Mouse (Mus musculus) kidney, adult 9 months (tissue): ENCODE data around the gene Ech1.
A peak's percentile ranks its signal among the peaks of the same experiment; 100 is the strongest.

Experiments
- DNase-seq: peaks from one replicate; pipeline ENCODE4 v3.0.0; 2022

Ech1 gene

DNA sequence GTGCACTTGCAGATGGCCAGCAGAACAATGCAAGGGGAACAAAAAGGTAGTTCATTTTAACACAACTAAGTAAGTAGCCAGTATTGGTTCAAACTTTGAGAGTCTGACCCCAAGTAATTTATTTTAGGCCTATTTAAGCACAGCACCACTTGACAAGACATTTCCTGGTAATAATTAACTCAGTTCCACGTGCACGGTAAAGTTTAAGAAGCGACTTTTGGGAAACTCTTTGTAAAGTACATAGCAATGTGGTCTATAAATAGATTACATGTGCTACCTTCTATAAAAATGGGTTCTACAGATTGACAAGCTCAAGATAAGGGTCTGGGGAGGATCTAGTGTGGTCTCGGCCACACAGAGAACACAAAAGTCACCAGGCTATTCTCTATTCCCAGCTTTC, 21.3 kb upstream of the Ech1 start:
- peak; percentile 58 for DNase-seq

DNA sequence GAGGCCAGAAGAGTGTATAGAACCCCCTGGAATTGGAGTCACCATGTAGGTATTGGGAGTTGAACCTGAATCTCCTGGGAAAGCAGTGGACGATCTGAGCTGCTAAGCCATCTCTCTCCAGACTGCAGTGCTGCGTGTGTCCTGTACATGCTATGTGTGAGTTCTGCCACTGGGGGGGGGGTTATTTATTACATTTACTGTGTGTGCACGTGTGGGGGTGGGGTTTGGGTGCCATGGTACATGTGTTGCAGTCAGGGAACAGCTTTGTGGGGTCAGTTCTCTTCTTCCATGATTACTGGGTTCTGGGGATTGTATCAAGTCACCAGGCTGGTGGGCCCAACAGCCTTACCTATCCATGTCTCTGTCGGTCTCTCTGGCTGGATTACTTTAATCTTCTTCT, 18.1 kb upstream of the Ech1 start:
- no peak for DNase-seq

DNA sequence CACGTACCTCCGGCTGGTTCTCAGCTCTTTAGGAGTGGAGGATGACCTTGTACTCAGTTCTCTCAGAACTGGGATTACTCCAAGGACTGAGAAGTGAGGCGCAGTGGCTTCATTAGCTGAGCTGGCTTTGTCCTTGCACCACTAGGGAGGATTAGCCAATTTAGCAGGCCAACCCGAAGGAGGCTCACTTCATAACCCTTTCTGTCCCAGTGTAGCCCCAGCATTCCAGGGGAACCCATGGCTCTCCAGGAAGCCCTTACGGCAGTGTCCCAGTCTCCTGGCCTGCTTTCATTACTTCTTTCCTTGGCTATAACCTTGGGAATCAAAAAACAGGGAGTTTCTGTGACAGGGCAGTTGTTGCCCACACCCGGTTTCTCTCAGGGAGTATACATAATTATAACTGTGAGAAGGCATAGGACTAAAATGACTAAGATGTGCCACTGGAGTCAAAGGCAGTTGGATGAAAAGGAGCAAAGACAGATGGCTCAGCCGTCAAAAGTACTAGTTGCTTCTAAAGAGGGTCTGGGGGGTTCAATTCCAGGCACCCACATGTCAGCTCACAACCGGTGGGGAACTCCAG, 17.3 kb upstream of the Ech1 start:
- DNase-seq, result peak; percentile 56

DNA sequence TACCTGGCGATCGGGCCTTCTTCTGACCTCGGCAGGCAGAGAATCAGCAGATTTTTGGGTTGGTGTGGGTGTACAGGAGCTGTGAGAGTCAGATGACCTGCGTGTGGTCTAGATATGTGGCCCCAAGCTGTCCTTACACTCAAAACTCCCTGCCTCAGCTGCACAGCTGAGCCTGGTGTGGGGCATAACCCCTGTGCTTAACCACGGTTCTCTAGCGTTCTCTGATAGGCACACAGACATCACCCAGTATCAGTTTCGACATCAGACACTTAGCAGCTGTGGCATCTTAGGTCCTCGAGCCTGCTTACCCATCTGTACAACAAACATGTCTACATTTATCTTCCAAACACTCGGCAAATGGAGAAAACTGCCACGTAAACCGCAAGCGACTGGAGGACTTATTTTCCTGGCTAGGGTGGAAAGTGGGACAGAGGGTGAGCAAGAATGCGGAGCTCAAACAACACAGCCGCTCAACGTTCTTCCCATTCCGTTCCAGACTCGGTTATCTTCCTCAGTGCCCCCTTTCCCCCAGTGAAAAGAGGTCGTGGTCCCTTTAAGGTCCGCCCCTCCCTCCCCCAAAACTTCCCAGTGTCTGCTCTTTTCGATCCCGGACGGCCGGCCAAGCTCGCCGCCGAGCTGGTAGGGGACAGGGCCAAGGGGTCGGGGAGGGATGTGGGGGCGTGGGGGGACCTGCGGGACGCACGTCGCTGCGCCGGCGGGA, 16.6 kb upstream of the Ech1 start, which contains the start of gene Hnrnpl:
Gene Hnrnpl, plus strand, starts transcription at position 321 of the 721 bp plus-strand sequence.
- DNase-seq, result peak; percentile 67

DNA sequence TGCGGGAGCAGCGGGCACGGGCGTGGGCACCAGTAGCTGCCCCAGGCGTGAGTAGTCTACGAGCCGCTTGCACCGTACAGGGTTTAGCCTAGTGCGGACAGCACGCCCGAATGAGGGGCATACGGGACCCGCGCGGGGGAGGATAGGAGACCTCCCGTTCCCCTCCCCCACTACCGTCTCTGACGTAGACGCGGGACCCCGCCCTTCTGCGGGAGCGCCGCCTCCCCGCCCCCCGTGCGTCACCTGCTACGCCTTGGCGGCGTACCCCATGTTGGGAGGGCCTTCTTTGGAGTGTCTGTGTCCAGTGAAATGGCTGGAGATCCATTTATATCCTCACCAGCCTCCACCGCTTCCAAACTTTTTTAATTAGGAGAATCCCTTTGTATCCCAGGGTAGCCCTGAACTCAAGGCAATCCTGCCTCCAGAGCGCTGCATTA, 16.0 kb upstream of the Ech1 start:
- DNase-seq, result peak; percentile 96

DNA sequence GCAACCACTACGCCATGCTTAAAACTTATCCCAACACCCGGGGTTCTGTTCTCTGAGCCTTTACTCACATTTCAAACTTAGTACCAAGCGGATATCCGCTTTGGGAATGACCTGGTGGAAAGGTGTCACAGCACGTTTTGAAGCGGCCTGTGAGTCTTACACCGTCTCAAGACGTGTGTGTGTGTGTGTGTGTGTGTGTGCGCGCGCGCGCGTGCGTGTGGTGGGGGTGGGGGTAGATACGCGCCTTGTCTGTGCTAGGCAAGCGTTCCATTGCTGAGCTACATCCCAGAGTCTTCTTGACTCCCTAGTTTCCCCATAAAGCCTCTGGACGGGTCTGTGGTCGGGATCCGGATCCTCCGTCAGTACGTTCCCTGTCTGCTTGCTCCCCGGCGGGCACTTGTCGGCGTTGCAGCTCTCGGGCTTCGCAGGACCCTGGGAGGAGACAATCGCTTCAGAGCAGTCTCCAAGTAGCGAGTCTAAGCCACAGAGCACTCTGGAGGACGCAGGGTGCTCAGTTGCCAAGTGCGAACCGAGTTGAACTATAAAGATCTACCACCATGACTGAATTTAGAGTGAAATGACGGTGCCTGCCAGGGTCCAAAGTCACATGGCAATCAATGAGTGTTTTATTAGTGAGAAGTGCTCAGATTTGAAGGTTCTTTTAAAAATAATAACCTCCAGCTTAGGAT, 15.5 kb upstream of the Ech1 start:
- DNase-seq, result peak; percentile 69

DNA sequence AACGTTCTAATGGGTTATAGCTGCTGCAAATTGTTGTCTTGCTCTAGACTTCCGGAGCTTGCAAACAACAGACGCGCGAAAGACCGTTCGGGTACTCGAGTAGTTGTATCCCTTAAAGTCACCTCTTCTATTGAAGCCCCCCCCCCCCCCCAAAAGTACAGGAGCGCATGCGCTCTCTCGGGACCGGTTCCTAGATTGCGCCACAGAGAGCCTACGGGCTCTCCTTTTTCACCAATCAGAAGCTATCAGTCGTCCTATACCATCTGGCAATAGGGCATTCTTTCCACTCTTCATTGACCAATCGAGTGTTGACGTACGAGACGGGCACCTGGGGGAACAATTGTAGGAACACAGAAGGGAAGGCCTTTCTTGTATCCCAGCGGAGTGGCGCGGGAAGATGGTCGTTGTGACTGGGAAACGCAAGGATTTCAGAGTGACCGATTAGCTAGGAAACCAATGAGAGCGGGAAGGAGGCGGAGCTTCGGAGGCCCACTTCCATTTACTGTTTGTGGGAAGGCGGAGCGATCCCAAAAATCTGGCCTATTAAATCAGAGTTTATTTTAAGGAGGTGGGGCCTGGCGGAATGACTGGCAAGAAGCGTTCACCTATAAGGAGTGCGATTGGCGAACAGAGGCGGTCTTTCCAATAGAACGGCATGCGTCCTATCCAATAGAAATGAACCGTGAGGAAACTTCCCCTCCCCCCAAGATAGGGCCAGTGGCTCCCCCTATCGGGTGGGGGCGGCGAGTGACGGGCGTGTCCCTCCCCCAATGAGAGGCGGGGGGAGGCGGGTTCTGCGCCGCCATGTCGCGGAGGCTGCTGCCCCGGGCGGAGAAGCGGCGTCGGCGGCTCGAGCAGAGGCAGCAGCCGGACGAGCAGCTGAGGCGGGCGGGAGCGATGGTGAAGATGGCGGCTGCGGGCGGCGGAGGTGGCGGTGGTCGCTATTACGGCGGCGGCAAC, 14.6 kb upstream of the Ech1 start:
- peak; percentile 100 for DNase-seq

DNA sequence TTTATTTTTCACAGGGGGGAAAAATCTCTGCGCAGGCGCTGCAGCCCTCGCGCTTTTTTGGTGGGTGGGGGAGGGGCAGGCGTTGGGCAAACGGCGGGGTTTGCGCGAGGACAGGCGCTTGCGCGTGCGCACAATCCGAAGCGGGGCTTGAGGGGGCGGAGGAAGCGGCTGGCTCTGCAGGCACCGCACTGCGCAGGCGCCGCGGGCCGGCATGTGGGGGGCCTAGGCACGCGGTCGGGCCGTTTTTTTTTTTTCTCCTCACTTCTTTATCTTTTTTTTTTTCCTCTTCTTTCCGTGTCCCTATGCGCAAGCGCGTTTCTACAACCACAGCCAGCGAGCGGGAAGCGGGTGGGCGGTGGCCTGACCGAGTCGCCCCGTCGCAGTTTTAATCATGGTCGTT, 13.8 kb upstream of the Ech1 start:
- DNase-seq, result peak; percentile 90

DNA sequence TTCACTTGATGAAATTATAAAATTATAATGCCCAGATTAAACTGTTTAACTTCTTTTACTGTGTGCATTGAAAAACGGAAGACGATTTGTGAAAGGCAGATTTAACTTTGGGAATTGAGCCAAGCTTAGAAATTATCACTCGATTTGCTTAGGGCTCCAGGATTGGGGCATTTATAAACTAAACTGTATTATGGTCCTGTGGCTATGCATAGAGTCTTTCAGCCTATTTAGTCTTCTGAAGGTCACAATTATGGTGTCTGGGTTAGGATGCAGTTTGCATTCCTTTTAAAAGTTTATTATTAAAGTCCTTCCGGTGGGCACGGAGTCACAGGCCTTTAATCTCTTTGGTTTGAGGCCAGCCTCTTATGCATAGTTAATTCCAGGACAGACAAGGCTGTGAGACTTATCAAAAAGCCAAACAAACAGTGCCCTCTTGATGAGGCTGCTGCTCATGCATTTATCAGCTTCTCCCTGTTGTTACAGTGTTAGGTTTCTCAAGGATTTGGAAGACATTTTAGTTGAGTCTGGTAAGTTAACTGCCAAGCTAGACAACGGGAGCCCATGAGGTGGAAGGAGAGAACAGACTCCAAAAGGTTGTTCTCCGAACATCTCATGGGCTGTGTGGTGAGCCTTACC, 13.3 kb upstream of the Ech1 start:
- DNase-seq, result no peak

DNA sequence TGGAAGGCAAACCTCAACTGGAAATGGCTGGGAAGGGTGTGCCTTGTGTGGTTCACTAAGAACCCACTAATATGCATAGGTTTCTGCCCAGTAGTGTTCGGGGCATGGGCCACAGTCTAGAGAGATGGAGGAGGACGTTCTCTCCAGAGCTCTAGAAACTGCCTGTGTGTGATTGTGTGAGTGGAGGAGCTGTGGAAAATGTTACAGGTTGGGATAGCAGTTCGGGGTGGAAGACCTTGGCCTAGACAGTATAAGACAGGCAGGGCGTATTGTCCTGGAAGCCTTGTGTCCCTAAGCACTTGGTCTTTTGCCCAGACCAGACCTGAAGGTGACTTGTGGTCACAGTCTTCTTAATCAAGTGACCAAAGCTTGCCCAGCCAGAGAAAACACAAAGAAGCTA, 12.6 kb upstream of the Ech1 start:
- DNase-seq, result no peak

DNA sequence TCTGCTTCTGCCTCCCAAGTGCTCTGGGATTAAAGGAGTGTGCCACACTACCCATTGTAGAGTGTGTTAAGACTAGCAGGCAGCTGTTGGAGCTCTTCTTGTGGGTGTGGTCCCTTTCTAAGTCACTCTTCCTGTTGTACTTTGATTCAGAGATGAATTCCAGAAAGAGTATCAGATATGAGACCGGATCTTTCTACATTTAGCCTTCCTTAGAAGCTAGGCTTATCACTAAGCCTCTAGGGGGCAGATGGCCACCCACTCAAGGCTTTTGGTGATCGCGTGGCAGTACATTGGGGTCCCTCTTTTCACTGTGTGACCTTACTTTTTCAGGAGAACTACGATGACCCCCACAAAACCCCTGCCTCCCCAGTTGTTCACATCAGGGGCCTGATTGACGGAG, 12.1 kb upstream of the Ech1 start:
- DNase-seq, result no peak

DNA sequence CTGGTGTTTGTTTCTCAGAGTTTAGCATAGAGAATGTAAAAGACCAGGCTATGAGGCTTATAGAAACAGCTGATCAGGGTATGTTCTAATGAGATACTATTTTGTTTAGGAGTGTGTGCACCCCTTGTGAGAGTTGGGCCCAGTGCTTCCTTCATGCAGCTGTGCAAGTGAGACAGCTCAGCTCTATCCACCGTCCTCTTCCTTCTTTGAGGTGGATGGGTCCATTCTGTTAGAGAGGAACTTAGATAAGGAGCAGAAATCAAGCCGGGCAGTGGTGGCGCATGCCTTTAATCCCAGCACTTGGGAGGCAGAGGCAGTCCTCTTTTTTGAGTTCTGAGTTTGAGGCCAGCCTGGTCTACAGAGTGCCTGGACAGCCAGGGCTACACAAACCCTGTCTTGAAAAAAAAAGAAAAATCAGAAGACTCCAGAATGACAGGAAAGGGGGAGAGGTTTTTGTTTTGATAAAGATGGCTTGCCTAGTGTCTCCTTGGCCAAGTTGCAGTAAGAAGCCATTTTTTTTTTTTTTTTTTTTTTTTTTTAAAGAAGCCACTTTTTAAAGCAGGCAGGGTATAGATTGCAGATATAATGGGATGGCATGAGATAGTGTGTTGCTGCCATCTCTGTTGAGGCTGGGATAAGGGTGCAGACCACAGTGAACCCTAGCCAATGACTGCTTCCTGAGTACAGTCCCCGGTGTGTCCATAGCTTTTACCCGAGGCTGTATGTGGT, 10.5 kb upstream of the Ech1 start:
- DNase-seq, result no peak

DNA sequence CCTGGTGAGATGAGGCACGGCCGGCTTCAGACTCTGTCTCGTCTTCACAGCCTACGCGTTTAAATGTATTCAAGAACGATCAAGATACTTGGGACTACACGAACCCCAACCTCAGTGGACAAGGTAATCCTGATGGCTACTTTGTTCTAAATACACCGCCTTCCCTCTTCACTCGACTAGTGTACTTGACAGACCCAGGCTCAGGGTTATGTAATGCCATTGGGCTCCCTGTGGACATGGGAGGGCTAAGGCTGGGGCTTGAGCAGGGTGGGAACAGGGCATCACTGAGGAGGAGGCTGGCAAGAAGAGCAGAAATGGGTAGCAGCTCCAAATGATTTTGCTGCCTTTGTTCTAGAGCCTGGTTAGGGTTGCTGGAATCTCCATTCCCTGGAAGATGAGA, 9.8 kb upstream of the Ech1 start:
- DNase-seq, result no peak

DNA sequence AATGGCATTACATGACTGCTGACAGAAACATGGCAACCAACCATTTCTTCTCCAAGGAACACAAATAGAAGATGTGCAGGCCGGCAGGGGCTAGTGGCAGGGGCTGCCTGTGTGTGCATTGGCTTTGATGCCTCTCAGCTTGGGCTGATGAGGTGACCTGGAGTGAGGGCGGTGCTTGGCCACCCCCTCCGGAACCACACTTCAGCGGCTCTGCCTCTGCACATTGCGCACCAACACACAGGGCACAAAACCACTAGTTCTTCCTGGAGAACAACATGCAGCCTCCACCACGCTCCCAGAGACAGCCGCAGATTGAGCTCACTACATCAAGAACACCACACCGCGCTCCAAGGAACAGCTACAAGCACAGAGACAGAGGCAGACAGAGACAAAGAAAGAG, 8.8 kb upstream of the Ech1 start:
- DNase-seq, result no peak

DNA sequence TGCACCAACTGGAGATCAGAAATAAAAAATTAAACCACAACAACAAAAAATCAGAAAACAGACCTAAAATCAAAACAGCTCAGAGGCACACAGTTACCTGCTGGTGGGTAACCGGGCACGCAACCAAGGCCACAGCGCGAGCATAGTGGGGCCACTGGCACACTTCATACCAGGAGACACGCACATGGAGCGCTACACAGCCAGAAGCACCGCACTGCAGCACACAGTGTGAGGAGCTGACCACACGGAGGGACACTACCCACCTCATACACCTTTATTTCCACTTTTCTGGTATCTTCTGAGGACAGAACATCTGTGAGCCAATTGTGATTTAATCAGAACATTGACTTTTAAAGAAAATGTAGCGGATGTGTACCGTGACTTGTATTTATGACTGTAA, 8.1 kb upstream of the Ech1 start:
- no peak for DNase-seq

DNA sequence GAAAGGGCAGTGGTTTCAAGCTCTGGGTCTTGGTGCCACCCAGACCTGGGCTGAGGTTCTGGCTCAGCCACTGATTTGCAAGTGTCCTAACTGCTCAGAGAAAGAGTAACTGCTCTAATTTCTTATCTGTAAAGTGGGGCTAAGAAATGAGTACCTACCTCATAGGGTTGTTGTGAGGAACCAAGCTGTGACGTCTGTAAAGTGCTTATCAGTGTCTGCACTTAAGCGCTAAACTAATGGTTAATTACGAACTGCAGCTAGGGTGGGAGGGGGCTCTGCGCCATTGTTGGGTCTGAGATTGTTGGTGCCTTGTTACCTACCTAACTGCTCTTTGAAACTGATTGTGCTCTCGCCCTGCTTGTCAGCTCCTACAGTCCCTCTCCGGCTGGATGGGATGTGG, 7.5 kb upstream of the Ech1 start:
- no peak for DNase-seq

DNA sequence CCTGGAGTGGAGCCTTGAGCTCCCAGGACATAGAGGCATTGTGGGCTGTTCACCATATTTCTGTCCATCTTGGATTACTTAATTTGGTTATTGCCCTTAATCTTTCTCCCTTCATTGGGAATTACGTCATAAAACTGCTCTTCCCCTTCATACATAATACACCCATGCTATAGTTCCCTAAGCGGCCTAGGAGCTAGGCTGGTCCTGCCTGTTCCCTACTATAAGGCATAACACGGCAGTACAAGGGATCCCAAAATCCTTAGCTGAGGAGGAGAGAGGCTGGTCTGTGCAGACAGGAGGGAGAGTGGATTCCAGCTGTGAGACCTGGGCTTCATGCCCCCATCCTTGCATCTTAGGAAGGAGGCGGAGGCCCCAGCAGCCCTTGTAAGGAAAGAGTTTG, 7.1 kb upstream of the Ech1 start:
- DNase-seq, result no peak

DNA sequence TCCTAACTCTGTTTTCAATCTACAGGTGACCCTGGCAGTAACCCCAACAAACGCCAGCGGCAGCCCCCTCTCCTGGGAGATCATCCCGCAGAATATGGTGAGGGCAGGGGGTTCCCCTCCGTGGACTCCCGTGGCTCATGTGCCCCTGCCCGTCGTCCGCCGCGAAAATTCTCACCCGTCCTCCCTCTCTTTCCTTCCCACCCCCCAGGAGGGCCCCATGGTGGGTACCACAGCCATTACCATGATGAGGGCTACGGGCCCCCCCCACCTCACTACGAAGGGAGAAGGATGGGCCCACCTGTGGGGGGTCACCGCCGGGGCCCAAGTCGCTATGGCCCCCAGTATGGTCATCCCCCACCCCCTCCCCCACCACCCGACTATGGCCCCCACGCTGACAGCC, 6.6 kb upstream of the Ech1 start:
- DNase-seq, result no peak

DNA sequence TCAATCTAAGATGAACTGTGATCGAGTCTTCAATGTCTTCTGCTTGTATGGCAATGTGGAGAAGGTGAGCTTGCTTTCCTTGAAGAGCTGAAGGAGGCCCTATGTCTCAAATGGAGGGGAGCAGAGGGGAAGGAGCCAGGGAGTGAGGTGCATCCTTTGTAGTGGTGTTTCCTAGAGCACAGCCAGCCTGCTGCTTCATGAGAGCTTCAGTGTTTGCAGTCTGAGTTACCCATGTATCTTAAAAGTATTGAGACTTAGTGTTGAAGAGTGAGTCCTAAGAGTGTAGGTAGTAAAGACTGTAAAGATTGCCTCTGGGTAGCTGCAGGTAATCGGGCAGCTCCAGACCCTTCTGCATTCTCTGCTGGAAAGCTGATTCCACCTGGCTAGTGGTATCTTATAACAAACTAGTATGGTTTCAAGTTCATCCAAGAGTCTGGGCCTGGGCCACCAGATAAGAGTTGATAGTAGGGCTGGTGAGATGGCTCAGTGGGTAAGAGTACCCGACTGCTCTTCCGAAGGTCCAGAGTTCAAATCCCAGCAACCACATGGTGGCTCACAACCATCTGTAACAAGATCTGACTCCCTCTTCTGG, 6.1 kb upstream of the Ech1 start:
- no peak for DNase-seq

DNA sequence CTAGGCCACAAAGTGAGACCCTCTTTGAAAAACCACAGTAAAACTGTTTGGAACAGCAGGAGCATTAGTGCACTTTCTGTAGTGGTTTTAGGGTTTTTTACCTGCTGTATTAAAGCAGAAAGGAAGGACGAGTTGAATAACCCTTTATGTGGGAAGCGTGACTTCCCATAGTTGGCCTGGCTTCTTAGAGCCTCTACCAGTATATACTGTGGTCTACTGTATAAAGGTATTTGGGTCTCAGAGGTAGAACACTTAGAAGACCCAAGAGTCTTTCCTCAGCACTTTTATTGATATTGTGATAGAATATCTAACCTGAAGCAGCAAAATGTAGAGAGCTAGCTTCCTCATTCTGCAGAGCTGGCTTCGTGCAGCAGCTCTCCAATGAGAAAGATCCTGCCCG, 5.4 kb upstream of the Ech1 start:
- no peak for DNase-seq
